Mouse (Mus musculus): ENCODE results near the gene Lrrc55.

- TF ChIP-seq CTCF (IDR thresholded peaks at IDR 0.05; ENCODE audit: extremely low read depth, insufficient read depth, low read length) (no peak), POLR2A (IDR thresholded peaks at IDR 0.05; ENCODE audit: extremely low read depth, insufficient read depth, low read length) (no peak)
Measured at GRCm38 (mm10) chr2:85173545-85173944, 23.5 kb downstream of the Lrrc55 start.
